Mouse (Mus musculus): ENCODE measurements around the gene Slc35c2.

Slc35c2 gene

GRCm38 (mm10) chr2:165234613-165235291, 52.9 kb downstream of the Slc35c2 start, which contains the start of gene Cdh22:
TSS of gene Cdh22 (minus strand) at chr2:165234853.
- peak; percentile 75 for DNase-seq

- no peak for DNase-seq
These were observed 53.4 kb downstream of the Slc35c2 start for GRCm38 (mm10) chr2:165234291-165234612.

GRCm38 (mm10) chr2:165233491-165234290, 54.0 kb downstream of the Slc35c2 start:
- peak; percentile 65 for DNase-seq

GRCm38 (mm10) chr2:165229050-165229449, 58.6 kb downstream of the Slc35c2 start:
- DNase-seq: no peak
